Mouse (Mus musculus): ENCODE results near the gene Gpm6a. TPM values are rescaled to one million over a fixed set of nuclear protein-coding genes. Genes with fewer than 3 reads are reported as not detected.
"Not testable (repeated sequence)": the region's sequence is repeated elsewhere in the genome, so short reads cannot be mapped to it uniquely, and the experiment has no call there.

Gene Gpm6a
- total RNA-seq, 4 experiments from 2014 or later, result 821 to 940 (median 875) TPM

DNA sequence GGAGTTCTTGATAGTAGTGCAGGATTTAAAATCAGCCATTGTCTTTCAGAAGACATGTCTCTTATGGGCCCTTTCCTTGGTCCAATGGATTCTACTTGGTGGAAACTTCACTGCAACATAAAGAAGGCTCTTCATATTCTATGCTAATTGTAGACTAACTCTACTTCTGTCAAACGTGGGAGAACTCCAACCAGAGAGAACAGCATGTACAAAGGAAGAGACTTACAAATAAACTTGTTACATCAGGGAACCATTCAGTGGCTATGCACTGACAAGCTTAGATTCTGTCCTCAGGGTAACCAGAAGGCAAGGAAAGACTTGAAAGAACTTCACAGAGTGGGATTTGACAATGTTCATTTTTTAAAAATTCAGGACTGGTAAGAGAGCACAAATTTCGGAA lies 48.3 kb downstream of the Gpm6a start:
- DNase-seq (ENCODE audit: low spot score in 2 of 2), result no peak

DNA sequence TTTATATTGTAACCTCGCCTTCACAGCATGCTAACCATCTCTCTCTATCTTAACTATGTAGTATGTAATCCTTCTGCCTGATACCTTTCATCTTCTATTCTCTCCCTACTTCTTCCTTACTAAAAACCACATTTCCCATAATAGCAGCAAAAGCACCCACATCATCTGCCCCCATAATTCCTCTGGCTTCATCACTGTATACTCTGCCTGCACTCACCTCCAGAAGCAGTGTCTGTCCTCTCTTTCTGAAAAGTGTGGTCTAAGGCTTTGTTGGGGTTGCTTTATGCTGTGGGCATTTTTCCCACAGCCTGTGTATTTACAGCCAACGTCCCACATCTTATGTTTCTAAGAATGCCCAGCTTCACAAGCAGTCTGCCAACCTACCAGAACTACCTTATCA lies 57.6 kb downstream of the Gpm6a start:
- DNase-seq (ENCODE audit: low spot score in 2 of 2), result no peak

DNA sequence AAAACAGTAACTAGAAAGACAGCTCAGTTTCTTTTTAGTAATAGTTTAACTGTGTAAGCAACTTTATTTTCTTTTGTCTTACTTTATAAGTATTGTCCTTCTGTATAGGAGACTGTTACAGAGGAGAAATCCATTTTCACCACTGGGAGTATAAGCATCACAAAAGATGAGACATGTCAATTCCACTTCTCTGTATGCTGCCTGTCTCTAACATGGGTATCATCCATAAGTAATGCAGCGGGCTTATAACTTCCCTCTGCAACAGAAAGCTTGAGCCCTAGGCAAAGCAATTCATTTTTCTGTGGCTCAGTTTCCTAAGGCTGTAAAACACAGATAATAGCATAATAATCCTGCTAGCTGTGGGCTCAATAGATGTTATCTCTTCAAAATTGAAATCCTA lies 62.4 kb downstream of the Gpm6a start:
- DNase-seq (ENCODE audit: low spot score in 2 of 2), result no peak

DNA sequence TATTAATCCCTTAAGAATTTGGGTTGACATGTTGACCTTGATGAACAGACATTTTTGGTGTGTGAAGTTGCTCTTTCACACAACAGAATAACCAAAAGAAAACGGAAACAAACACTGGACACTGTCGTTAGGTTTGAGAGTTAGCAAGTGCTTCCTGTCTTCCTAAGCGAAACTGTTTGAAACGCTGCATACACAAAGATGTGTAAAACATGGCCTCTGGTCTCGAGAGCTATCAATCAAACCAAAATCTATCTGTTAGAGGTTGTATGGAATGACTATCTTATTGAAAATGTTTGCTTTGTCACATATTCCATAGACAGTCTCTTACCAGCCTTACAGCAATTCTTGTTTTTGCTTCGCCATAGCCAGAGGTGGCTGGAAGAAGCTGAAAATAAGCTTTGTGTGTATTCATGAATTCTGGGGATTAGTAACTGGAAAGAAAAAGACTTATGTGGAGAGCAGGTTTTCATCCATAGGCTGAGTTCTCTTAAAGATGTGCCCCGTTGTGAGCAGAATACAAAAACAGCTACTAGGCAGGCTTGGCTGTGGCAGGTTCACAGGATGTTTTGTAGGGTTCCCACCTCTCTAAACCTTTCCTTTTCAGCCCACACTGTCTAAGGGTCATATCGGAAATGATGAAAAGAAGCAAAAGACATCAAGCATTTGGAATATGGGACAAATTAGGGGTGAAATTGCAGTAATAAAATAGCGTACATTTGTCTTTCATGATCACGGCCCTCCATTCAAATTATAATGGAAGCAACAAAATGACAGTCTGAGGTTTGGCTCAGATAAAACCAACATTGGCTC lies 71.4 kb downstream of the Gpm6a start:
- no peak for DNase-seq (ENCODE audit: low spot score in 2 of 2)

DNA sequence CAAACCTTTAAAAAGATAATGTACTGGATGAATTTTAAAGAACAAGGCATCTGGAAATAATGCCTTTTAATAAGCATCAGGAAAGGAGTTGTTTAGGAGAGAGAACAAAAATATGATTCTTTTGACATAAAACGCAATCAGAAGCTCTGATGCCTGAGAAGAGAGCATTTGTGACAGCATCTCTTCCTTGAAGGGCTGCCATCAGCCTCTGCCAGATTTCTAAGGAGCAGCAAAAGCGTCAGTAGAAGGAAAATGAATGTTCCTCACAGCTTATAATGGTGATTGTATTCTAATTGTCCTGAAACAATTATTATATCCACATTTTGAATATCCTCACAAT lies 72.0 kb downstream of the Gpm6a start:
- DNase-seq (ENCODE audit: low spot score in 2 of 2), result no peak

DNA sequence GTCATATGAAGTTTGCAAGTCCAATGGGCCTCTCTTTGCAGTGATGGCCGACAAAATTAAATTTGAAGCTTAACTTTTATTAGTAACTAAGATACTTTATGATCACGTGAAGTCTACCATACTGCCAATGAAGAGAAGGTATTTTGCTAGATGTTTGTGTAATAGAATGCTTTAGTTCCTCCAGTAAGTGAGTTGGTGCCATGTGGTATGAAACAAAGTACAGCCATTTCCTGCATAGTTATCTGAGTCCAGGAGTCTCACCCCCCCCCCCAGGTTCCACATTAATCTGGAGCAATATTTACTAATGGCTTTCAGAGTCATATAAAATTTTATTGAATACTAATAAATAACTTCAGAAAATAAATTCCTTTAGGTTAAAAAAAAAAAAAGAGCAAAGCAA lies 73.7 kb downstream of the Gpm6a start:
- no peak for DNase-seq (ENCODE audit: low spot score in 2 of 2)

DNA sequence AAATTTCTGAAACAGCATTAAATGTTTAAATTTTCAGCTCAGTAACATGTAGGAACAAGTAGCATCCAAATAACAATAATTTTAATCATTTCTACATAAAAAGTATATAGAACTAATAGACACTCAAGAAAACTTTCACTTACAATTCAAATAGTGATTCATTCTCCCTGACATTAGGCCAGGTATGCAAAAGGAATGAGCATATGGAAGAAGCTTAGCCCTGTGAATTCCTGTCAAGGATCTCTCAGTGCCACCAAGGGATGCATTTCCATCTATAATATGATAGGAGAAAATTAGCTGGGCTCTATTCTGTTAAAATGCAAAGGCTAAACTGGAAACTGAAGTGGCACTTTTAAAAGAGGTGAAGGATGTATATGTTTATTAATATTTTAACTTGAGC lies 76.5 kb downstream of the Gpm6a start:
- no peak for DNase-seq (ENCODE audit: low spot score in 2 of 2)

DNA sequence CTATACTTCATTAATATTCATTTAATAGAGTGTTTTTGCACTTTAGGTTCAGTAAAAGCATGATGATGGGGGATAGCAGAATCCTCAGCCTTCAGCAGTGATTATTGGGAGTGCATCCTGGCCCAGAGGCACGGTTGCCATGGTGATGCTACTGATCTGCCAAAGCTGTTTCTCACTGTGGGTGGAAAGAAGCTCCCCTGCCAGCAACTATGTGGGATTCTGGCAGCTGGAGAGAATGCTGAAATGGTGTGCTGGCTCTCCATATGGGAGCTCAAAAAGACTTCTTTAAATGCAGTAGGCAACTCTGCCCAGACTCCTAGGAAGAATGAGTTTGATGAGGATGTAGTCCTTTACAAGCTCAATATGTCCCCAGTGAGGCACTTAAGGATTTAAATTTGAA lies 79.7 kb downstream of the Gpm6a start:
- DNase-seq (ENCODE audit: low spot score in 2 of 2), result peak; percentile 95 to 96

DNA sequence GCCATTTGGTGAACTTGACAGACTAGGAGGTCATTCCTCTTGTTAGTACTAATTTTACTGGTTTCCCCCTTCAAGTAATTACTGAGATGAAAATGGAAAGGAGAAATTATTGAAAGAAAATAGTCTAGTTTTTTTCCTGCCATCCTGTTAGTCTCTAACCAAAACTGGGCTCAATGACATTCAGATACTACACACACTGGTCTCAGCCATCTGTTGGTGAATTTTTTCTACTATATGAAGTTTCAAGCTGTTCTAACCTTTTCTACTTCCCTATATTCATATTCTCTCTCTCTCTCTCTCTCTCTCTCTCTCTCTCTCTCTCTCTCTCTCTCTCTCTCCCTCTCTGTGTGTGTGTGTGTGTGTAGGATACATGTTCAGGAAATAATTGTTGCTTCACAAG lies 80.8 kb downstream of the Gpm6a start:
- DNase-seq (ENCODE audit: low spot score in 2 of 2), result no peak

DNA sequence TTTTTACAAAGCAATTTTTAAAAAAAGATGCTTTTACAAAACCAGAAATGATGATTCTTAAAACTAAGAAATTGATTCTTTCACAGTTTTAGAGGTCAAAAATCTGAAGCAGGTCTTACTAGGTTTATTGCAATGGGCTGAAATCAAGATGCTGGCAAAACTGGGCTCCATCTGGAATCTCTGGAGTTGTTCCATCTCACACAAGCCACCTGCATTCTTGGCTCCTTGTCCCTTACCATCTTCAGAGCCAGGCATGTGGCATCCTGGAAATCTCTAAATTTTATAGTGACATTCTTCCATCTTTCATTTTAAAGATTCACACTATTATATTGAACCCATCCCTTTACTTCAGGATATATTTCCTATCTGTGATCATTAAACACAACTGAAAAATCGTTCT lies 88.3 kb downstream of the Gpm6a start:
- peak in 1 of 2 experiments; percentile 17 for DNase-seq (ENCODE audit: low spot score in 2 of 2)

DNA sequence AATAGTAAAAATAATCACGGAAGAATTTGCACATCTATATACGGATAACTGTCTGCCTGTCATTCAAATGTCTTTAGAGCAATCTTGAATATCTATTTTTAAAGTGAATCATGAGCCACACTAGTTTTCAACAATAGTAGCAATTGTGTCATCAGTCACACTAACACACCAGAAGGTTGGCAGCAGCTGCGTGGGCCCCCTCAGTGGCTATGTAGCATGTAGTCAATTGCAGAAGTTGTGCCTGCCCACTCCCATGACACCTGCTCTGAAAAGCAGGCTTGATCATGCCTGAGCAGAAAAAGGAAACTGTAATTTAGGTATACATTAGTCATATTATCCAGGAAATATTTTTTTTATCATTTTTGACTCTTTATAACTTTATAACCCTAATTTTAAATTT lies 93.8 kb downstream of the Gpm6a start:
- DNase-seq (ENCODE audit: low spot score in 2 of 2), result peak; percentile 81 to 83

DNA sequence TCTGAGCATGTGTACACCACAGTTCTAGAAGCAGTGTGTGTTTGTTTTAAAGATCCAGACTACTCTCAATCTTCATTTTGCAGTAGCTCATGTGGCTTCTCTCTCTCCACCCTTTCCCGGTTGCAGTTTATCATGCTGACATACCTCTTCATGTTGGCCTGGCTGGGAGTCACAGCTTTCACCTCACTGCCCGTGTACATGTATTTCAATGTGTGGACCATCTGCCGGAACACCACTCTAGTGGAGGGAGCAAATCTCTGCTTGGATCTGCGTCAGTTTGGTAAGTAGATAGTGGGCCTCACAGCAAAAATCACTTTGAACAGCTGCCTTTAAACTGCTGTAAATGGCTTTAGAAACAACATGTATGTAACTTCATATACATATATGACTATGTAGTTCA lies 95.3 kb downstream of the Gpm6a start:
- DNase-seq (ENCODE audit: low spot score in 2 of 2), result no peak

DNA sequence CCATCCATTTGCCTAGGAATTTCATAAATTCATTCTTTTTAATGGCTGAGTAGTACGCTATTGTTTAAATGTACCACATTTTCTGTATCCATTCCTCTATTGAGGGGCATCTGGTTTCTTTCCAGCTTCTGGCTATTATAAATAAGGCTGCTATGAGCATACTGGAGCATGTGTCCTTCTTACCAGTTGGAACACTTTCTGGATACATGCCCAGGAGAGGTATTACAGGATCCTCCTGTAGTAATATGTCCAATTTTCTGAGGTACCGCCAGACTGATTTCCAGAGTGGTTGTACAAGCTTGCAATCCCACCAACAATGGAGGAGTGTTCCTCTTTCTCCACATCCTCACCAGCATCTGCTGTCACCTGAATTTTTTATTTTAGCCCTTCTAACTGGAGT lies 114.2 kb downstream of the Gpm6a start:
- not testable (repeated sequence) for DNase-seq (ENCODE audit: low spot score in 2 of 2)

DNA sequence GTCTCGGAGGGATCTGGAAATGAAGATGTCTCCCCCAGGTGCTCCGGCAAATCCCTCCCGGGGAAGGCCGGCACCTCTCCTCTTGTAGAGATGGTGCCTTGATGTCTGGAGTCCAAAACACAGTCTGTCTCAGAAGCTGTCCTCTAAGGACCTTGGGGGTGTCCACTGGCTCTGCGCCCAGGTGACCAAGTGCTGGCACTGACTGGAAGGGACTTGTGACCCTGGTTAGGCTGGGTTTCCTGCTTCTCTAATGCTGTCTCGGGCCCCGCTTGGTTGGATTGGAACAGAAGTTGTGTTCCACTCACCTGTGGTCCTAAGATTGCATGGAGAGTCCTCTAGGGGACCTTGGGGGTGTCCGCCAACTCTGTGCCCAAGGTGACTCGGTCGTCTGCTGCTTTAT lies 118.8 kb downstream of the Gpm6a start:
- no peak for DNase-seq (ENCODE audit: low spot score in 2 of 2)

DNA sequence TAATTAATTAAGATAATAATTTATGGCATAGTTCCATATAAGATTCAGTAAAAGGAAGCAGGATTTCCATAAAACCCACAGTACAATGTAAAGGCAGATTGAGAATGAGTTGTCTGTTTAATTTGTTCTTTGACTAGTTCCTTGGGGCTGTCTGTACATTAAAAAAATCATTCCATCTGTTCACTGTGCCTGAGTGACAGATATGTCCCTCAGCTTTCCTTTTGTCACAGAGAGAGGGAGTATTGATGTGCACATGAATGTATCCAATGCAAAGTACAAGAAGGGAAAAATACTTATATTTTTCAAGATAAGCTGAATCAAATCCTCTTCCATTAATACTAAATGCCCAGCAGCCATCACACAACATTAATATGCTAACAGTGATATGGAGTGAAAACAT lies 147.6 kb downstream of the Gpm6a start:
- DNase-seq (ENCODE audit: low spot score in 2 of 2), result no peak

DNA sequence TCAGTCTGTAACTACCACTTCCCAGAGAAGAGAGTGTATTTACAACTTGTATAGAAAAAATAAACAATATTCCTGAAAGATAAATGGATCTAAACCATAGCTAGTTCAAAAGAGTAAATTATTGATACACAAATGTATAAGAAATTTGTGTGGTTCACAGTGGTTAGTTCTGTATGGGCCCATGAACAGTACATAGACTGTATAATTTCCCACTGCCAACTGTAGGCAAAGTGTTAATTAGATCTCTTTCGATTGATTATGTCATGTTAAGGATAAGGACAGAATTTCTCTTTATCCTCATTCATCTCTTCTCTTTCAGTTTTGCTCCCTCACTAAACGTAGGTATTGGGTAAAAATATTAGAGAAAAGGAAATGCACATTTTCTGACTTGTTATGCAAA lies 148.4 kb downstream of the Gpm6a start:
- DNase-seq (ENCODE audit: low spot score in 2 of 2), result no peak

DNA sequence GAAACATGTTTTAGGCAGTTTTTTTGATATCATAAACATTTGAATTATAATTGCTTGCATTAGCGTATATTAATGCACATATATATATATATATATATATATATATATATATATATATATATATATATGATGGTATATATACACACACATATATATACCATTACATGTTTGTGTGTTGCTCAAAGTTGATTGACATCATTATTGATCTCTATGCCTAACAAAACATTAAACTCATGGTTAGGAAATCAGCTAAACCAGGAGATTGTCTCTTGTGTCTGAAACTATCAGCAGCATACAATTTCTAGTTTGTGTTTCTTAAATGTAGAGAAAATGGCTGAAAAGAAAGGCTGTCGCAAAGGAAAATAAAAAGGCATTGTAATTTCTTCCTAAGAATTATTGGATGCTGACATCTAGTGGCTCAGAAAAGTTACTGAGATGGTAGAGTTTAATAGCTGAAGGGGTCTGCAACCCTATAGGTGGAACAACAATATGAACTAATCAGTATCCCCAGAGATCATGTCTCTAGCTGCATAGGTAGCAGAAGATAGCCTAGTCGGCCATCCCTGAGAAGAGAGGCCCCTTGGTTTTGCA lies 149.3 kb downstream of the Gpm6a start:
- DNase-seq (ENCODE audit: low spot score in 2 of 2), result no peak

Other genes with a start within 250 kb of the Gpm6a start
- gene Wdr17, start 67.7 kb upstream of the Gpm6a start, total RNA-seq (2022), result 10 to 100 TPM; 29.5 to 51.3 (median 37.4) TPM

Measured in layer of hippocampus, adult 8-10 months (tissue).